Mouse (Mus musculus) retina, embryonic 14.5 days (tissue): ENCODE results near the gene Mrvi1.

Experiments
- DNase-seq: peaks from one replicate; pipeline ENCODE4 v3.0.0-alpha.2; 2015; ENCODE audit warnings: low spot score

The Mrvi1 gene

DNA sequence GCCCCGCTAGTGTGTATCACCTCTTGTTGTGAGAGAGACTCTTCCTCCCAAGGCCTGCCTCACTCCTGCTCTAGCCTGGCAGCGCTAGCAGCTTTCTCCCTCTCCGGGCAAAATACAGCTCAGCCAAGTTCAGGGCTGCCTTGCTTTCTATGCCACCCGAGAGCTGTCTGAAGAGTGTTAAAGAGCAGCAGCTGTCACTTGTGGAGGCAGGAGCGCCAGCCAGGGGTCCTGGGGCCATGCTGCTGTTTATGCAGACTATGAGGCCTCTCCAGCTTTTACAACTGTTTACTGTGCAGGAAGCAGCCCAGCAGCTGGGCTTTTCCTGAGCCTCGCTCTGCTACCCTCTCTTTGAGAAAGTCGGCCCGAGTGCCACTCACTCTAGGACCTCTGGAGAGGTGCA lies 1.2 kb downstream of the Mrvi1 start:
- DNase-seq: no peak

- DNase-seq: no peak
Measured at GRCm38 (mm10) chr7:110977699-110978392, 4.4 kb downstream of the Mrvi1 start.

DNA sequence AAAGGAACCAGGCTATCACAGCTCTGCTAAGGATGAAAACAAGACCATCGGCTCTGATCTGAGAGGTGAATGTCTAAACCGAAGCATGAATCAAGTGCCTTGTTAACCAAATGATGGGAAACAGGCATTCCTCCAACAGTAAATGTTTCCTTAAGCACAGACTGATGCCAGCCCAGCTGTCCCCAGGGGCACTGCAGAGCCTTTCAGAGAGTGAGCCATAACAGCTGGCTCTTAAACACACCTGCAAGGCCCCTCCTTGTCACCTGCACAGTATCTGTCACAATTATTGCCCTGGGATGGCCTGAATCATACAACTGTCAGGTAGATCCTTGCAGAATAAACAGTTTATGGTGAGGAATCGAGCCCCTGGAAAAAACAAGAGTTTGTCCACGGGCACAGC lies 8.8 kb downstream of the Mrvi1 start:
- no peak for DNase-seq

DNA sequence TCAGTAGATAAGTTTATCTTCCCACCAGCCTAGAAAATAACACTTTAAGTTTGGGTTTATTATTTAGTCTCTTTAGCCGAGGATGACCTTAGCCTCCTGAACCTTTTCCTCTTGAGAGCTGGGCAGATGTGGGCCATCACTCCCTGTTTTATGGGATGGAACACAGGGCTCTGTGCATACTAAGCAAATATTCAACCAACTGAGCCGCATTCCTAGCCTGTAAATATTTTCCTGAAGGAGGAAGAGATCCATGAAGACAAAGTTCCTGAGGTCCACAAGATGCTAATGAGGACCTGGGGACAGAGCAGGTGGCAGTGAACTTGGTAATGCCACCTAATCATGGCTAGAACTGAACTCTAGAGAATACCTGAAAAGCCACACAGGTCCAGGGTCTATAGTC lies 9.5 kb downstream of the Mrvi1 start:
- DNase-seq: no peak

GRCm38 (mm10) chr7:110967373-110967772 lies 14.9 kb downstream of the Mrvi1 start:
- no peak for DNase-seq

DNA sequence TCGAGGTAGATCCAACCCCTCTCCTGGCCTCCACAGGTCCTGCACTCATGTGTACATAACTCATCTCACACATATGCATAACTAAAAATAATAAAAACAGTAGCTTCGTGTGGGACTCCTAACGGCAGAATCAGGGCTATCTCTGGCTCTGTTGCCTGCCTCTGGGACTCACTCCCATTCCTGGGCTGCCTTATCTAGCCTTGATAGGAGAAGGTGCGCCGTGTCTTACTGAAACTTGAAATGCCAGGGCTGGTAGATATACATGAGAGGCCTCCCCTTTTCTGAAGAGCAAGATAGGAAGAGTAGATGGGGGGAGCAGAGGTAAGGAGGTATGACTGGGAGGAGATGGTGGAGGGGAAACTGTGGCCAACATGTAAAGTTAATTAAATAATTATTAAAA lies 15.4 kb downstream of the Mrvi1 start:
- DNase-seq: no peak

- no peak for DNase-seq
Measured at GRCm38 (mm10) chr7:110965387-110965786, 16.9 kb downstream of the Mrvi1 start.

DNA sequence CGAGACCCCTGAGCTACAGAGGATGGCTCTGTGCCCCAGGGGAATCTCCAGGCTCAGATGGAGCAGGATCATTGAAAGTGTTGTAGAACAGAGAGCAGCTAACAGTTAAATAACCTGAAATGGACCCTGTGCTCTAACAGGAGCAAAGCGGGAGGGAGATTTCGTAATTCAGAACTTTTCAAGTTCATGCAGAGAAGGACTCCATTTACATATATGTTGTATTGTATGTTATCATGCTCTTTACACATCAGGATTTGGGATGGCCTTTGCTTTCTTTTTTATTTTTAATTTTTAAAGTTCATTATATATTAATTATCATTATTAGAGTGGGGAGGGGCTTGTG lies 18.6 kb downstream of the Mrvi1 start:
- no peak for DNase-seq

DNA sequence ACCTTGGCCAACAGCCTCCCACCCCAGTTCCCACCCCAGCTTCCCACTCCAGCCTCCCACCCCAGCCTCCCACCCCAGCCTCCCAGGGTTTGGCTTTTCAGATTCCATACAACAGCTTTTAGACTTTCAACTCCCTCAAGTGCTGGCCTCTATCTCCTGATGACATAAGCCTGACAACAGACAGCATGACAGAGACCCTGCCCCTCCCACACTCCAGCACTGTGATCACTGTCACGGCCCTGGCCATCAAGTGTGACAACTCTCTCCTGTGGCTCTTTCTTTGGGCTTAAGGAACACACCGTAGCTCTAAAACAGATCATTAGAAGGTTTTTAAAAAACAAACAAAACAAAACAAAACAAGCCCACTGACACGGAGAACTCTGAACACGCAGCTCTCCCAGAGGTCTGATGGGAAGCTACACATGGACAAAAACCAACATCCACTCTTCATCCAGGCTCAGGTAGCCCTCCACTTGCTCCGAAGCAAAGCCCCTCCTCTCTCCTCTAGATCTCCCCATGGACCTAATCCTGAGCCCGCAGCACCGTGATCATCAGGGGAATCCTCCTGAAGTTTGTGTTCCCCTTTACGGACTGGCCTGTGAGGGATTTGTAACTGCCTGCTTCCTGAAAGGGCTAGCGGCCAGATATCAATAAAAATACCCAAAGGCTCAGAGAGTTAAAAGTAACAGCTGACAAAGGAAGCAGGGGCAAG lies 19.2 kb downstream of the Mrvi1 start:
- DNase-seq: no peak

GRCm38 (mm10) chr7:110962497-110962896 lies 19.8 kb downstream of the Mrvi1 start:
- DNase-seq: no peak

DNA sequence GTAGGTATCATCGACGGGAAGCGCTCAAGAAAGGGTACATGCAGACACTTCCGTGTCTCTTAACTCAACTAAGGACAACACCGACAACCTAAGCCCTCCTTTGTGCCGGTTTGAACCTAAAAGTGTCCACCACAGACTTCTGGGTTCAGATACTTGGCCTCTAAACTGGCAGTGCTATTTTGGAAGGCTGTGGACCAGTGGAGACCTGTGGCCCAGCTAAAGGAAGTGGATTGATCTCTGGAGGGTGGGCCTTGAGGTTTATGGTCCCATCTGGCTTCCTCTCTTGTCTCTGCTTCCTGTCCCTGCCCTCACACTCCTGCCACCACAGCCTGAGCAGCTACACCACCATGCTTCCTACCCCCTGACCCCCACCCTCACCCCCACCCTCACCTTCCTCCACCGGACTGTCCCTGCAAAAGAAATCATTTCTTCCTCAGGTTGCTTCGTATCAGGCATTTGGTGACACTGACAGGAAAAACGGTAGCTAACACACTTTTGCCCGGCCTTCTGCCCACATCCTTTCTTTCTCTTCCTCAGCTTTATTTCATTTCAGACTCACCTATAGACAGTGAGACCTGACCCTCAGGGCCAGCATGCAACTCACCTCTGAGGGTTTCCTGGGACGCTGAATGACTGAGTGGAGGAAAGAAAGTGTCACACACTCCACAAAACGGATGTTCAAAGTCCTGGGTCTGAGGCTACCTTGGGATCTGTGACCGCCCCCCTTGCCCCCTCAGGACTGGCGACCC lies 25.7 kb downstream of the Mrvi1 start:
- DNase-seq: no peak

- no peak for DNase-seq
Measured at GRCm38 (mm10) chr7:110955576-110955975, 26.7 kb downstream of the Mrvi1 start.

DNA sequence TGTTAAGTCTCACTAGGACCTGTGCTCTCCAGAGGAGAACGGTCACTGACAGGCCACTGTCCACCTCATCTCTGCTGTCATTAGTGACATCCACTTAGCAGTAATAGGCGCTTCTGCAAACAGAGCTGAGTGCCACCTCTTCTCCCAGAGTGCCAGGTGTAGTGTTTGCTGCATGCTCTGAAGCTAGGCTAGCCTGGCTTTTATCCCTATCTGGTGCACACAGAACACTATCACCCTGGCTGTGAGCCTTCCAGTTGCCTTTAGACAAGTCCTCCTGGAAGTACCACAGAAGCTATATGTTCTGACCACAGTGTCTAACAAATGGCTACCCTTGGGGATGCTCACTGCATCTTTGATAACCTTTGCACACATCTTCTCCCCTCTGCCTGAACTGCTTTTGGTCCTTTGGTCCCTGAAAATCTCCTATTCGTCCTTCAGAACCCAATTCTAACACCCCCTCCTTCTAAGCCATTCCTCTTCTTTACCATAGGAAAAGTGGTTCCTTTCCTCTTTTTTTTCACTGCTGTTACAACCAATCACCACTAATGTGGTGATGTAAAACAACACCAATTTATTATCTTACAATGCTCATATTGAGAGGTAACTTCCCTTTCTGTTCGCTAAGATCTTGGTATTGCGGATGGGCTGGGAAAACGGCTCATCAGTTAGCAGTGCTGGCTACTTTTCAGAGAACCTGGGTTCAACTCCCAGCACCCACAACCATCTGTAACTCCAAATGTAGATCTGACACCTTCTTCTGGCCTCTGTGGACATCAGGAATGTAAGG lies 28.0 kb downstream of the Mrvi1 start:
- no peak for DNase-seq

DNA sequence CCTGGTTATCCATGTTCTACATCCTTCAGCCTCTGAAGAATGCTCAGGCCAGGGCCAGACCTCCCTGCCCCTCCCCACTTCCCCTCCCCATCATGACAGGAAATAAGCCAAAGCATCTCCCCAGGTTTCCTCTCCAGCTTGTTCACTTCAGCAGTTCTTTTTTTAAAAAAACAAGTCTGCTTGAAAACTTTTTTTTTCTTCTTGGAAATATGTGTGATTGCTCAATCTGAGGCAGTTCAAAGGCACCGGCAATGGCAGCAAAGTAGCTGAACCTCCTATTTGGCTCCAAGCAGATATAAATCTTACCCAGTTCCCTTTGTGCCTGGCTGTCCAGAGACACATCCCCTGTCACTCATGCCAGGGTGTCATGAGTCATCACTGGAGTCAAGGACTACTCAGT lies 29.1 kb downstream of the Mrvi1 start:
- DNase-seq: no peak

GRCm38 (mm10) chr7:110950621-110950925 lies 31.7 kb downstream of the Mrvi1 start:
- no peak for DNase-seq

DNA sequence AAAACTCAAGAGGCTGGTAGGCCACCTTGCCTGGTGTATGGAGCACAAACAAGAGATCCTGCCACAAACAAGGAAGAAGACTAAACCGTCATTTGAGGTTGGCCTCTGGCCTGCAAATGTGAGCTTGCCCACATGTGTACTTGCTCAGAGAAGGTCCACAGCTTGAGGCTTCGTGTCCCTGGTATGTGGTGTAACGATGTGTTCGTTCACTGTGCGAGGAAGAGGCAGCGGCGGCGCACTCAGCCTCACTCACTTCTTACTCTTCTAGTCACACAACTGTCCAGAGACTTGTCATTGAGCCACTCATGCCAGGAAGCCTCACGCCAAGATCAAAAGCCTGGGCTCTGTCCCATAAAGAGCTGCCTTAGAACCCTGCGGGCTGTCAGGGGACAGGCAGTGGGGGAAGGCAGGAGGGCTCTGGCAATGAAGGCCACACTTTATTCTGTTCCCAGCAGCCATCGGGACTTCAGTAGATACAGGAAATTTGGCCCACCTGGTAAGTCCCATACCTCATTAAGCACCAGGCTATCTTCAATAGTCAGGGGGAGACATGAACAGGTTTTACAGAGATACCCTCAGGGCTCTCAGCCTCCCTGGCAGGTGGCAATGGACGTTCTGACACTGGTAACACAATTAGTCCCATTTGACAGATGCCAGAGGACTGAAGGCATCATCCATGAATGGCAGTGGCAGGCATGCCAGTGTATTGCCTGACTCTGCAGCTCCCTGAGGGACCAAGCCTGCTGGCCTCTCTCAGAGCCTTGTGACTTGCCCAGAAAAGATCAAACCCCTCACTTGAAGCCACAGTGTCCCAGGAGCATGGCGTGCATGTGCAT lies 32.3 kb downstream of the Mrvi1 start:
- DNase-seq: no peak

GRCm38 (mm10) chr7:110948579-110948978 lies 33.7 kb downstream of the Mrvi1 start:
- DNase-seq: no peak

DNA sequence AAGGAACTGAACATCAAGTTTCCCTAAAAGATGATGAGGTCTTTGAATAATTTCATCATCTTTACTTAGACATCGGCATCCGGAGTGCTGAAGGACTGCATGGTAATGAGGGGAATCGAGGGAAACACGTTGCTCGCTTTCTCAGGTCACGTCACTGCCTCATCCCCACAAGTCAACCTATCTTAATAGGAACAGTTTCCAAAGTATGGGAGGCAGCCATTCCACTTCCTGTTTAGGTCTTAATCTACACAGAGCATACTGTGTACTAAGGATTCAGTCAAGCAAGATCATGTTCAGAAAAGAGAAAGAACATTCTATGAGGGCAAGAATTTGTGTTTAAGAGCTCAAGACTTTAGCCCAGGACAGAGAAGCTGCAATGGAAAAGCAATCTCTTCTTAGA lies 34.6 kb downstream of the Mrvi1 start:
- DNase-seq: no peak

GRCm38 (mm10) chr7:110946731-110947130 lies 35.5 kb downstream of the Mrvi1 start:
- peak; percentile 62 for DNase-seq

DNA sequence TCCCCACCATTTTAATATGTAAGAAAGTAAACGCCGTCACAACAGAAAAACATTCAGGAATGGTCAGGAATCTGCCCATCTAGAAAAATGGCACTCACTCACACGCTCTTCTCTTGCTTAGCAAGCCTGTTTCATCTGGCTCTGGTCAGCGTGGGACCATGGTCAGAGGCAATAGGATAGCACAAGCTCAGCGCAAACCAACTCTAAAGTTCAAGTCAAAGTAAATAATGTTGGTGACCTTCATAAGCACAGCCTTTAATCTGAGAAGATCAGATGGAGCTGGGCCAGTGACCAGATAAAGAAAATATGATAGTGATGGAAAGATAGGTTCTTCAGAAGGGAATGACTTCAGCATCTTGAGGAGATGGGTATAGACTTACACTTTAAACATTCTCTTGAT lies 37.9 kb downstream of the Mrvi1 start:
- no peak for DNase-seq

DNA sequence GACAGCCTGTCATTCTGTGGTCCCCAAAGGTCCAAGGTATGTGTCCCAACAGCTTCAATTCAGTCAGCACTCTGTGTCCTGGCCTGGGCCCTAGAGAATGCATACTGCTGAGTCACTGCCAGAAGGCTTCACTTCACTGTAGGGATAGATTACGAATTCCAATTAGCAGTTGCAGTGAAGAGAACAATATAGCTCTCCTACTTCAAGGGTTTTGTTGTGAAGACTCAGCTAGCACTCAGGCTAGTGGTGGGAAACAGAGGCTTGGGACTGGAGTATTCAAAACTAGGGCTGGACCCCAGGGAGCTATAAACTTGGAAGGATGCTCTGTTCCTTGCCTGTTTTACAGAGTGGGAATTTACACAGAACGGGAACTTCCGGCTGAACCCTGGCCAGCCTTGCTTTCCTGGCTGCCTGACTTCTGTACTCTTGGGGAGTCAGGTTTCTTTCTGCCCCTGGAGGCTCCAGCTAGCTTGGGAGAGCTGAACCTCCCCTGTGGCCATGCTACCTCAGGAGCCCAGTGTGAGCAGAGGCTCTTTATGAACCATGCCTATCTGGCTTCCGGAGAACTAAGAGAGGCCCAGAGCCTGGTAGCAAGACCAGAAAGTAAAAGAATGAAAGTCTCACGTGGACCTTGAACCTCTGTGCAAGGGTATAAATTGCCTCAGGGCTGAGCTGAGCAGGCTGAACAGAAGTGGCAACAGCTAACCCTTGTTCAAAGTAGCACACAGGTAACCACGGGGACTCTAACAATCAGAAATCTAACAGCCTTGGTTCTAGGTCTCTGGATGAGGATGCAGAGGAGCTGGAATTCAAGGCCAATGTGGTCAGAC lies 40.3 kb downstream of the Mrvi1 start:
- DNase-seq: peak; percentile 5
